Comparison of ENCODE assay signal across 8 mouse cellular contexts in genomic region chr12:31948101-31949000, GRCm38 (mm10). TPM values are rescaled to one million over a fixed set of nuclear protein-coding genes. Genes with fewer than 3 reads are reported as not detected.
DNase-seq lines count a peak whose midpoint lies in the region; ATAC-seq and TF ChIP-seq lines count a peak whose summit lies in the region.

No protein-coding gene starts in this region.

- peak overlapping the region; percentile 99 for H3K27ac ChIP-seq in gastrocnemius, adult 2 months
- H3K27ac ChIP-seq in forebrain, embryonic 12.5 days = peak overlapping the region; percentile 99
- H3K27ac ChIP-seq in liver, embryonic 13.5 days = peak overlapping the region; percentile 98

- H3K36me3 ChIP-seq in forebrain, embryonic 12.5 days (replicated peaks) = peaks cover 5% of the 10 kb centered on the region
- H3K36me3 ChIP-seq in liver, embryonic 13.5 days = peaks cover 6% of the 10 kb centered on the region

- H3K27me3 ChIP-seq in forebrain, embryonic 12.5 days = no peaks in the 10 kb centered on the region
- no peaks in the 10 kb centered on the region for H3K27me3 ChIP-seq in liver, embryonic 13.5 days

- peaks cover 8% of the 10 kb centered on the region; the same call in 1 of the 2 replicates for H3K4me1 ChIP-seq in forebrain, embryonic 12.5 days
- peaks cover 53% of the 10 kb centered on the region for H3K4me1 ChIP-seq in liver, embryonic 13.5 days (replicated peaks)

- peak overlapping the region; percentile 59 for H3K4me2 ChIP-seq in forebrain, embryonic 12.5 days
- H3K4me2 ChIP-seq in liver, embryonic 13.5 days = peak overlapping the region; percentile 81

- DNase-seq in gastrocnemius, adult 2 months = no peak
- DNase-seq in gastrocnemius, postnatal 36 days = no peak
- peak; percentile 28 for DNase-seq in 3T3-L1 (ENCODE audit: low read depth, low spot score)
- DNase-seq in liver, embryonic 13.5 days = no peak
- no peak for DNase-seq in cerebellum, adult 11-12 months
- DNase-seq in layer of hippocampus, postnatal 10 days (ENCODE audit: low spot score in 2 of 2) = no peak

- TF ChIP-seq CTCF in gastrocnemius, adult 2 months (IDR thresholded peaks at IDR 0.05) = no peak

- intact Hi-C loops in gastrocnemius, adult 2 months (cut with DNase I) = loop anchor here (5.0 kb wide), 1 partner anchor 446 kb away; no protein-coding TSS in a partner anchor
- intact Hi-C loops in gastrocnemius, postnatal 36 days (cut with DNase I) = no loop called here

- peak overlapping the region; percentile 95 for H3K9ac ChIP-seq in forebrain, embryonic 12.5 days
- H3K9ac ChIP-seq in liver, embryonic 13.5 days = peak overlapping the region; percentile 96

- peak overlapping the region; percentile 93 for H3K4me3 ChIP-seq in gastrocnemius, adult 2 months
- peak overlapping the region; percentile 93 for H3K4me3 ChIP-seq in forebrain, embryonic 12.5 days (replicated peaks)
- H3K4me3 ChIP-seq in liver, embryonic 13.5 days (replicated peaks) = peak overlapping the region; percentile 92

- H3K9me3 ChIP-seq in forebrain, embryonic 12.5 days = no peaks in the 10 kb centered on the region
- no peaks in the 10 kb centered on the region for H3K9me3 ChIP-seq in liver, embryonic 13.5 days (replicated peaks)

- 24% methylated on average over 7 of the region's 7 CpGs for WGBS in forebrain, embryonic 12.5 days
- WGBS in liver, embryonic 13.5 days (ENCODE audit: insufficient replicate concordance) = 19% methylated on average over 7 of the region's 7 CpGs

- ATAC-seq in forebrain, embryonic 12.5 days (ENCODE audit: low FRiP score) = no peak
- no peak for ATAC-seq in liver, embryonic 13.5 days (ENCODE audit: low read depth)
- no peak for ATAC-seq in megakaryocyte-erythroid progenitor cell, adult 5-6 weeks (replicated peaks; ENCODE audit: low FRiP score, low TSS enrichment, poor library complexity, severe bottlenecking)

RNA-seq across cellular contexts. Expression of gene Hbp1, which starts 2.0 kb away (rescaled TPM):
- 10 to 100 TPM; 60.3 to 74.6 TPM for total RNA-seq in gastrocnemius, adult 2 months (2021)
- total RNA-seq in gastrocnemius, postnatal 36 days (2021) = 10 to 100 TPM; 58.2 to 68.0 TPM
- polyA plus RNA-seq in forebrain, embryonic 12.5 days (2016; fragmentation: Nextera tagmentation; extraction: Ambion mirVana) = 81.3 and 85.2 TPM in 2 replicates
- 33.3 and 38.7 TPM in 2 replicates for polyA plus RNA-seq in liver, embryonic 13.5 days (2015; fragmentation: Nextera tagmentation; extraction: Ambion mirVana)
- total RNA-seq in megakaryocyte-erythroid progenitor cell, adult 5-6 weeks (2014; fragmentation: Nextera tagmentation) = 34.8 and 37.9 TPM in 2 replicates
- 39.8 and 50.5 TPM in 2 replicates for total RNA-seq in megakaryocyte-erythroid progenitor cell, adult 5-6 weeks (2017)
- 10 to 100 TPM; 24.4 to 25.3 TPM for total RNA-seq in layer of hippocampus, postnatal 10 days (2021)
